Mouse (Mus musculus) left cerebral cortex, adult 8-10 months (tissue): ENCODE measurements around the gene Lhfpl2. TPM values are rescaled to one million over a fixed set of nuclear protein-coding genes. Genes with fewer than 3 reads are reported as not detected.
A peak's percentile ranks its signal among the peaks of the same experiment; 100 is the strongest.

Source experiments
- DNase-seq, 2 experiments: peaks; one replicate each; pipeline ENCODE4 v3.0.0; 2022; ENCODE audit warnings: low spot score in 2 of 2
- total RNA-seq, 4 experiments: library from RNA; stranded (reverse); gene quantifications; 2 replicates each; pipeline ENCODE4 v1.2.4; 2022

Lhfpl2 gene
- total RNA-seq, 4 experiments from 2014 or later, result 13.8 to 16.9 (median 14.8) TPM

DNA sequence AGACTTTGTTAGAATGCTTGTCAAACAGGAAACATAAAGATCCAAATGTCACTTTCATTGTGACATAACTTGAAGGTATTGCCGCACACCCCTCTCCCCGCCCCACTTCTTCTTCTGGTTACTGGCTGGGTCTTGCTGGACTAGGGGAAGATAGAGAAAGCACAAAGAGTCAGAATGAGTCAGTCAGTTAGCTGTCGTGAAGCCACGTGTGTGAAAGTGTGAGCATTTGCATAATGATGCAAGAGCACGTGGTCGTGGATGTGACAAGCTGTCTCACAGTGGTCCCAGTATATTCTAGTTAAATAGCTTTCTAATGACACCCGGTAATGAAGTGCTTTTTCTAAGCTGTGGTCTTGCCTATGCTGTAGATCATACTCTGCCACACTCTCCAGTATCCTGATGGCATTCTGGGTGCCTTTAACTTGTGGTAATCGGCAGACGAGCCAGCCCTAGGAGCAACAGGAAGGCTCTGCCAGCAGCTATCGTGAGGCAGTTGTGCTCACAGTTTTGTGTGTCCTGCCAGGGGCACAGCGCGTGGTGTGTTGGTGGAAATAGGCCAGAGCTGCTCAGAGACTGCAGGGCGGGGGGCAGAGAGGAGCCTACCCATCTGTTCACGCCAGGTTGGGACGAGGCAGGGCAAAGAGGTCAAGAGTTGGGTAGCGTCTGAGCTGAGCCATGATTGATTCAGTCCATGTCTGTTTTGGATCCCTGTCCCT is 40.9 kb downstream of the Lhfpl2 start:
- DNase-seq, result no peak

DNA sequence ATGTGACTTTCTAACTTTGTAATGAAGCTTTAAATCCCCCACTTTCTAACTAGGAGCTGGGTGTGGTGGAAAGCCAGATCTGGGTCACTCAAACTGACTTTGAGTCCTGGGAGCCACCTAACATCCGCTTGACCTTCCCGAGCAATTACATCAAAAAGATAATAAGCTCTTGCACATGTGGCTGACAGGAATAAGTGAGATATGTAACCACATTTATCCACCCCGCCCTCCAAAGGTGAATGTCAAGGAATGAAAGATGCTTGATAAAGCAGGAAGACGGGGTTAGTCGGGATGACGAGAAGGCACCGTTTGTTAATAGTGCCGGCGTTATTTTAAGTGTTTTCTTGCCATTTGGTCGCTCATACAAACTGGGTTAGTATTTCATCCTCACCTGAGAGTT is 41.5 kb downstream of the Lhfpl2 start:
- DNase-seq, result no peak

DNA sequence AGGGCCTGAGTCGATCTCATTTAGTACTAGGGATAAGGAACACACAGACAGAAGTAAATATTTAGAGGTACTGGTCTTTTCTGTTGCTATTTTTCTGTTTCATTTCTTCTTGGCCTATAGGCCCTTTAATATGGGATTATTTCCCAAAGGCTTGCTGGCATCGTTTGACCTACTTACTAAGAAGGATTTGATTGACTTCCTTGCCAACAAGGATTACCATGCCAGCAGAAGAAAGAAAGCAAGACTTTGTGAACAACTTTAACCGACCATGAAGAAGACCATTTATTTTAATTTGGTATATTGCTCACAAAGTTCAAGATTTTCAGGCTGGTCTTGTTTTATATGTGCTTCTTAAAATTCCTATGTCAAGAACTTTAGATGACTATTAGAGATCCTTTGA is 42.8 kb downstream of the Lhfpl2 start:
- no peak for DNase-seq

DNA sequence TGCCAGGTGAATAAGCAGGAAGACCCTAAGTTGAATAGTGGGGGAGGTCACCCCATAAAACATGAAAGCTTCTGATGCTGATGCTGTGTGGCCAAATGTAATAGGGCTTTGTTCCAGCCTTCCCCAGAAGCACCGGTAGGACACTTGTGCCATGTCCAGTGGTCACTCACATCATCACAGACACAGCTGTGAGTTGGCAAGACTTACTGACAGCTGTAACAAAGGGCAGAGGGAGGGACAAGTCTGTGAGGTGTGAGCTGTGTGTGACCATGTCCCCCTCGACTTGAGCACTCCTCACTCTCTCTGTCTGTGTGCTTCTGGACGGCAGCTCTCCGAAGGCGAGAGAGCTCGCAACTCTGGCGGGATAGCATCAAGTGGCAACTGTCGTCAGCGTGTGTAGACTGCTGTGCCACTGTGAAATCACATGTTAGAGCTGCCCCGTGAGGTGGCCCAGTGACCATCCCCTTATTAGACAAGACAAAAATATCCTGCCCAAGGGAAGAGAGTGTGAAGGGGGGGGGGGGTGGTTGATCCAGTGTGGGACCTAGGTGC is 43.5 kb downstream of the Lhfpl2 start:
- DNase-seq, result no peak

DNA sequence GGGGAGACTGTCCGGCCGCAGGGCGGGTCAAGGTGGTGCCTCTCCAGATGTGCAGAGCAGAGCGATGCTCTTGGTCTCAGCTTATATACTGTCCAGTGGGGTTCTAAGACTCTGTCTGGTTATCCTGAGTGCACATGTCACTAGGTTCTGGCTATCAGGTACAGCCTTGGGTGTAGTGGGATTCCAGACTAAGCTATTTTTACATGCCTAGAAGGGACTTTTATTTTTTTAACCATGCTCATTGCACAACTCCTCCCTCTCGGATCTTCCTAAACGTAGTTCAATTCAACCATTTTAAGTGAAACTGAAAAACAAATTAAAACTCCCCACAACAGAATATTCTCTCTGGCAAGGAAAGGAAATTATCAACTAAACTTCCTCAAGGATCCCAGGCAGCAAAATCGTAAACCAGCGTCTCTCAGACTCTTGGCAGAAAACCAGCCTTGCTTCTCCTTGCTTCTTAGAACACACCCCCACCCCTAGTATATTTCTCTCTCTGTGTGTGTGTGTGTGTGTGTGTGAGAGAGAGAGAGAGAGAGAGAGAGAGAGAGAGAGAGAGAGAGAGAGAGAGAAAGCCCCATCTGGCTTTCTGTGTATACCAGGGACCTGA is 47.4 kb downstream of the Lhfpl2 start:
- DNase-seq, result no peak

- no peak for DNase-seq
Observed at GRCm38 (mm10) chr13:94106431-94106830, 48.8 kb downstream of the Lhfpl2 start.

DNA sequence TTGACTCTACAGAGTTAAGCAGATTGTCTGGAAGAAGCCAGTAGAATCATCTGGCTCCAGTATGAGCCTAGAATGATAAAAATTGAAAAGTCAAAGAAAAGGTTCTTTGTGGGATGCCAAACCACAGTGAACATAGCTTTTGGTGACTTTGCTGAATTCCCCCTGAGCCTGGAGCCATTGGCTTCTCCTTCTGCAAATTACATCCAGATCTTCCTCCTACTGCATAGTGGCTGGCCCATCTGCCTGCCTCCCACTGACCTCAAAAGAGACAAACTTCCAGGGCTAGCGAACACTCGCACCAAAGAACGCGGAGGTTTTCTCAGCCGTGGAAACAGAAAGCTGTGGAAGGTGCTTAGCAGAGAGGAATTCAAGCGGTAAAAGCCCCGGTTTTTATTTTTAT is 49.4 kb downstream of the Lhfpl2 start:
- peak in 1 of 2 experiments; percentile 23 for DNase-seq

DNA sequence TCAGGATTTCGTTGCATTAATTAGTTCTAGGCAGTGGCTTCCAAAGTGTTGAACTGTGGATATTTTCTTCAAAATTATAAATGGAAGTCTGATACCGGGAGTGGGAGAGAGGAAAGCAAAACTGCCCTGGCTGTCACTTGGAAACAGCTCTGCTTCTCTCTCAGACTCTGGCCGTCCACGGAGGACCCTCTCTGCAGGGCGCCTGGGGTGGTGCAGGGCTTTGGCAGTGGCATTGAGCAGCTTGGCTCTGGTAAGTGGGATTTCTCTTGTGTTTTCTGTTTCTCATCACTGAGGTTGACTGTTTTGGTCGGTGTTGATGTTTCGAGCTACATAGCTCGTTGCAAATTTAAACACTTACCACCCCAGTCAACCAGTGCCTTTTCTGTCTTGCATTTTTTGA is 53.0 kb downstream of the Lhfpl2 start:
- no peak for DNase-seq

DNA sequence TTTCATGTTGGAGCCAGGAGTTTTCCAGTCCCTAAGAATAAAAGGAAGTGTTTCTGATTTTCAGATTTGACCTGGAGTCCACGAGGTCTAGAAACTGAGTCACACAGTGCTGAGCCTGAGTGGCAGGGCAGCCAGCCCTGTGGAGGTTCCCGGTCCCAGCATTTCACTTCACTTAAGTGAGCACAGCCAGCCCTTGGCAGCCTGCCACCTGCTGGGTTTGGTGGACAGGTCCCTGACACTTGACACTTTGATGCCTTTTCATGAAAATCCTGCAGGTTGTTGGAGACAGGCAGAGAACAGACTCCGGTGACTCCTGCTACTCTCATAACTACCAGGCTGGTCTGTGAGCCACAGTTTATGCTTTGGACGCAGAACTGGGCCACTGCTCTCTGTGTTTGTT is 57.9 kb downstream of the Lhfpl2 start:
- no peak for DNase-seq

DNA sequence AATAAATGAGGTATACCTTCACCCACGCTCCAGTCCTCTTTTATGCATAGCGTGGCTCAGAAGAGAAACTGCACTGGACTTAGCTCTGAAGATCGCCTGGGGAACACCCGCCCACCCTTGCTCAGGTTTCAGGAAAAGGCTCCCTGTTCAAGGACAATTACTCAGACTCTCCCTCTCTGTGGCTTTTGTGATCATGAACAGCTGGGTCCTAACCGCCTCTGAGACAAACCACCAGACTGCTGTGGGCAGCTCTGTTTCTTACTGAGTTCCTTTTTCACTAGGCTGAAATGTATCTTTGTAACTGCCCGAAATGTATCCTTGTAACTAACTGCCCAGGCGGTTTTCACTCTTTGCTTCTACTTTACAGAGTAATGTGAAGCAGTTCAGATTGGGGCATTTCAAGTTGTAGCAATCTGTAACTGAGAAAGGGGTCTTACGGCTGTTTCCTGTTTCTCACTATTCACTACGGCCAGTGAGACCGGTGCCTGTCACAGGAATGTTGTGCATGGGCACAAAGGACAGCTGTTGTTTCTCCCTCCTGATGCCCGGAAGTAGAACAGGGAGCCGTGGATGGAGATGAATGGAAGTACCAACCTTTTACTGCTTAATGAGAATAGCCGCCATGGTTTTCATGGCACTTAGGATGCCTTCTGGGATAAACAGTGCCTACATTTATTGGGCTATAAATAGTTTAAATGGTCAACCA is 59.3 kb downstream of the Lhfpl2 start:
- peak in 1 of 2 experiments; percentile 78 for DNase-seq

DNA sequence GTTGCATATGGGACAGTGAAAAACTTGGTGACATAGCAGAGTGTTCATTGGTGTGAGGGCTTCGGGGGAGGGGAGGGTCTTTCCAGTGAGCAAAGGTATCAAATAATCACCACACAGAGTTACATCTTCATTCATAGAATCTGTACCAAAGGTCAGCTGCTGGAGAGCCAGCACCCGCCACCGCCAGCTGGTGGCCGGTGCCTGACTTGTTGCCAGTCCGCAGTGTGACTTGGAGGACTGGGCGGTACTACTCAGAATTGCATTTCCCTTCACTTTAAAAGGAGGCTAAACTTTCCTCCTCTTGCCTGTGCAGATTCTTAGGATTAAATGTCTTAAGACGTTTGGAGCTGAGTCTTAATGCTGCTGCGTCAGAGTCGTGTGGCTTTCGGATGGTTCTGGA is 59.9 kb downstream of the Lhfpl2 start:
- no peak for DNase-seq

GRCm38 (mm10) chr13:94118091-94118490 is 60.5 kb downstream of the Lhfpl2 start:
- DNase-seq, result no peak

DNA sequence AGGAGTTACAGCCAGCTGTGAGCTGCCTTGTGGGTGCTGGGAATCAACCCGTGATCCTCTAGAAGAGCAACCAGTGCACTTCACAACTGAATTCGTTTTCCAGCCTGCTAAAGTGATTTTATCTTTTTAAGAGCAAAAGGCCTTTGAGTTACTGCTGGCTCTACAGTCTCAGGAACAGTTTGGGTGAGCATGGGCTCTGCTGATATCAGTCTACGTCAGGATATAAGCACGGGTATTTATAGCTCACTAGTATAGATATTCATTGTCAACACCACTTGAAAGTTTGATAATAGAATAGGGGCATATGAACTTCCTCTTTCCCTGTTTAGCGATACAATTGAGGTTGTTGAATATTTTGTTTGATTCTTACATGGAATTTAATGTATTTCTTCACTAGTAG is 61.7 kb downstream of the Lhfpl2 start:
- DNase-seq, result no peak

DNA sequence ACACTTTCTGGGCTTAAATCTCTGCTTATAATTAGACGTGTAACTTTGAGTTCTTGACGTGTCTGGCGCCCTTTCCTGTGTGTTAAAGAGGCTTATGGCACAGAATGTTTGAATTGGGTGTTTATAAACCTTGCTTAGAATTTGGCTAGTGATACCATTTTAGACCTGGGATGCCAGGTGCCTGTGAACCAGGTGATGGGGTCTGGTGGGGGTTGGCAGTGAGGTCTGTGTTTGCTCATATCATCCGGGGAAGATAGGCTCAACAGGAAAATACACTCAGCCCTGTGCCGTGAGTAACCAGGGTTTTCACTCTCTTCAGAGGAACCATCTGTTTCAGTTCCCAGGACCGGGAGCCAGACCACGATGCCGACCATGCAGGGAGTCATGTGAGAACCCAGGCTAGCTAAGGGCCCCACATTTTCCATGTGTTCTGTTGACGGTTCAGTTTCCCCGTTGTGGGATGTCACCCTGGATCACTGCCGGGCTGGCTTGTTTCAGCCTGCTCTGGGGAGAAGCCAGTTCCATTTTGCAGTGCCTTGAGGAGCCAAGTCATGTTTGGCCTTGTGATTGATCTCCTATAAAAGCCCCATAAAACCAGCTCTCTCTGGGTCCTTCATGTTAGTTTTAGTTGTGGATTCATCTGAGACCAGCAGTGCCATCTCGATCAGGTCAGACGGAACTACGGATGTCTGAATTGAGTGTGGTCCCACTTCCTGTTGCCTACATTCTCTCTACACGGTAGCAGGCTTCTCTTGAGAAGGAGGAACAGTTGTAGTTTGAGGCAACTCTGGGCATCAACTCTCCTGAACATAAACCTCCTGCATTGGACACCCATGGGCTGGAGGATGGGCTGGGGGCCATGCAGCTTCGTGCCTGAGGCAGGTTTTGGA is 65.4 kb downstream of the Lhfpl2 start:
- DNase-seq, result no peak

DNA sequence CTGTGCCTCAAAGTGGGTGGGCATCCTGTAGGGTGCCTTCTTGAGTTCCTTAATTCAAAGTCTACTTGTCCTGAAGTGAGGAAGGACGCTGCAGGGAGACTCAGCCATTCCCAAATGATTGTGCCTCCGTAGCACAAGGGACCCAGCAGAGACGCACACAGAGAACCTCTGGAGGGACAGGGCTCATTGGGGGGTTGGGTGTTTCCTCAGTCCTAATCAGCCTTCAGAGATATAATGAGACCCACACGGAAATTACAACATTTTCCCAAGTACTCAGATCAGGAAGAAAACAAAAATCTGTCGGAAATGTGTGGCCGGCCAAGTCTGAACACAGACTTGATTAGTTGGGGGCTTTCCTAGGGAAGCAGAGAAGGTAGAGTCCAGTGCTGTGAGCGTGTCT is 72.8 kb downstream of the Lhfpl2 start:
- no peak for DNase-seq

GRCm38 (mm10) chr13:94131135-94131534 is 73.5 kb downstream of the Lhfpl2 start:
- no peak for DNase-seq

DNA sequence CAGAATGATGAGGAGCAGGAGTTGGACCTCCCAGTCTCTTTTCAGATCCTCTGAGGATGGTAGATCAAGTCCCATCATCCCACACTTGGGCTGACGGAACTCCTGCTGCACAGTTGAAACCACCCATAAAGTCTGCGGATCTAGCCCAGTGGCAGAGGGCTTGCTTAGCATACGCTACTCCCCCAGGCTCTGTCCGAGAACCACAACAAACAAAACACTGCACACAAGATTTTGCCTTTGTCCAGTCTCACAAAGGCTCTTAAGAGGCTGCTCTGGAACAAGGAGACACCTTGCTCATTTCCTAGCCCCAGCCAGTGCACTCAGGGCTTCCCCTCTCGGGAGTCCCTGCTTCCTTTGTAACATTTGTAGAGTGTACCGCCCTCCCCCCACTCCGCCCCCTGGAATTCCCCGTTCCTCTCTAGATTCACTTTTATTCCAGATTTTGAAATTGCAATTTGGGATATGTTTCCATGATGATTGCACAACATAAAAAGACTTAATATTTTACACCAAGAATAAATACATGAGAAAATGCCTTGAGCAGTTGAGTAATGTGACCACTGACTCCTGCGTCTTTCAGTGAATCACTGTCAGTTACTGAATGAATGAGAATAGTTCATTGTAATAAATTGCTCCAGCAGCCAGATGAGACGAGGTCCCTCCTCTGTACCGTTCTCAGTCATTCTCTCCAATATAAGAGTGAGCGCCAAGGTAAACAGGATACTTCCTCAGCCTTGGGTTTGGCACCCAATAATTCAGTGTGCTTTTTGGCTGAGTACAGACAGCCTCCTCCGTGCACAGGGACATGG is 74.8 kb downstream of the Lhfpl2 start:
- no peak for DNase-seq

- DNase-seq, result no peak
Observed at GRCm38 (mm10) chr13:94134646-94135045, 77.0 kb downstream of the Lhfpl2 start.

DNA sequence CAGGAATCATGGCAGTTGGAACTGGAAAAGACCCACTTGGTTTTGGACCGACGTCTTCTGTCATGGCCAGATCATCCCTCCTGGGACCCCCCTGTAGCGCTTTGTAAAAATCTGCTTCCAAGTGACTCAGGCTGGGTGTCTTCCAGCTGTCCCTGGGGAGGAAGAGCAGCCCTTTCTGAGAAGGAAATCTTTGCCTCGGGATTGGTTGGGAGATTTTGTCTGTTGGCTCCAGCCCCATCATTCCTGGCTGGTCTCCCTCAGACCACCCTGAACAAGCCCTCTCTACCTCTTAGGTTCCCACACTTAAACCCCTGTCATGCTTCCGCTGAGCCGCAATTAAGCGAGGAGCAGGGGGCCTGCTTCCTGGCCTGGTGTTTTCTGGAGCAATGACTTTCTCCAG is 77.6 kb downstream of the Lhfpl2 start:
- no peak for DNase-seq

DNA sequence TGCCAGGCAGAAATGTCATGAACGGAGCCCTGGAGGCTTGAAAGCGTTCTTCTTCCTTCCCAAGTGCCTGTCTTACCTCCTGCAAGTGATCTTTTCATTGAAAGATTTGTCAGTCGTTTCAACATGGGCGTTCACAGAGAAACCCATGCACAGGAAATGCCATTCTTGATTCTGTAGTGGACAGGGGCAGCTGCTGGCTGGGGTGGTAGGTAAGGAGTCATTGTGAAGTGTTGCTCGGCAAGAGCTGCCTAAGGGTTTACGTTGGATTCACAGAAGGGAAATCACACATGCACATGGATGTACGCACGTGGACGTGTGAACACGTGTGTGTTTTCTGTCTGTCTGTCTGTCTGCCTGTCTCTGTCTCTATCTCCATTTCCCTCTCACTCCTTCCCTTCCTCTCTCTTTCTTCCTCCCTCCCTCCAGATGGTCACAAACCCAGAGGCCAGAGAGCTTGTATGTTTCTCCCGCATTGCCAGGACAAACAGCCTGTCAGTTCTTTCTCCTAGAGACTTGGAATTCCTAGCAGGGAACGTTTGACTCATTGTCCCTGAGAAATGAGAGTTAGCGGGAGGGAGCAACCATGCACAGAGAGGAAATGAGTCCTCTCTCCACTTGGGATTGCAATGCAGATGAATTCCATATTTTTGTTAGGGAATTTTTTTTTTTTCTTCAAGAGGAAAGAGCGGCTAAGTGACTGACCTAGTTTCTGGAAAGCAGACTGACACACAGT is 82.3 kb downstream of the Lhfpl2 start:
- no peak for DNase-seq
